Mouse (Mus musculus): ENCODE measurements around the gene Eftud2. TPM values are rescaled to one million over a fixed set of nuclear protein-coding genes. Genes with fewer than 3 reads are reported as not detected.

The Eftud2 gene
- polyA plus RNA-seq, 1 experiment: 89.9 TPM

DNA sequence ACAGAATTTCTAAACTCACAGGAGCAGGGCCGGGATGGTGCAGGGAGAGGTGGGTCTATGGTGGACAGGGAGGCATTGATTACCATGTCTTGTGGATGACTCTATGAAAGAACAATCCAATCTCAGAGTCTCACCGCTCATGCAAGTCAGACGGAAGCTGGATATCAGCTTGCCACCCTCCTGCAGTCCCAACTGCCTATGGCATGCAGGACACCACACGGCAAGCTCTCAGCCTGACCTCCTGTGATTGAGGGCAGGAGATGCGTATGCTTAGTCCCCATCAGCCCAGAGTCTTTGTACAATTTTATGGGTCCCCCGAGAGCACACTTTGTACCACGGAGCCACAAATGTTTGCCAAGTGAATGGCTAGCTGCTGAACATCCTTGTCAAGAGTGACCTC, 22.9 kb upstream of the Eftud2 start:
- peak in 1 of 2 experiments; percentile 4 for DNase-seq
- TF ChIP-seq CTCF (IDR thresholded peaks at IDR 0.05; ENCODE audit: borderline replicate concordance, insufficient read depth, low read depth, low read length) (no peak), POLR2A (IDR thresholded peaks at IDR 0.05; ENCODE audit: borderline replicate concordance, insufficient read depth, low read length) (no peak)
- Histone ChIP-seq H3K27me3 (ENCODE audit: control insufficient read depth, insufficient read depth, low read length) (no peaks in the 10 kb centered on the region), H3K4me3 (replicated peaks; ENCODE audit: insufficient read depth, low read depth, low read length) (no peak overlapping the region), H3K4me1 (ENCODE audit: control insufficient read depth, insufficient read depth, low read length) (peaks cover 6% of the 10 kb centered on the region; the same call in 1 of the 2 replicates), H3K27ac (ENCODE audit: insufficient read depth, low read length) (no peak overlapping the region)
- WGBS: 79% methylated on average over 7 of the region's 7 CpGs

DNA sequence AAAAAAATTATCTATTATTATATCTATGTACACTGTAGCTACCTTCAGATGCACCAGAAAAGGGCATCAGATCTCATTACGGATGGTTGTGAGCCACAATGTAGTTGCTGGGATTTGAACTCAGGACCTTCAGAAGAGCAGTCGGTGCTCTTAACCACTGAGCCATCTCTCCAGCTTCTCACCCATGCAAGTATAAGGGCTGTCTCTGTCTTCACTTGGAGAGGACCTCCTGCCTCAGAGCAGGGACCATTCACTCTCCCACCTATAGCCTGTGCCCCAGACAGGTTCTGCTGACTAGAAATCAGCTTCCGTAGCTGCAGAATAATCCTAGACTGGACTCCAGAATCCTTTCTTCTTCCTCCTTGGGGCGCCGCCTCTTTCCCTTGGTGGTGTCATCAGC, 21.3 kb upstream of the Eftud2 start:
- H3K4me3 ChIP-seq (replicated peaks; ENCODE audit: insufficient read depth, low read depth, low read length): no peak overlapping the region
- TF ChIP-seq POLR2A (IDR thresholded peaks at IDR 0.05; ENCODE audit: borderline replicate concordance, insufficient read depth, low read length) (no peak), CTCF (IDR thresholded peaks at IDR 0.05; ENCODE audit: borderline replicate concordance, insufficient read depth, low read depth, low read length) (no peak)
- H3K27ac ChIP-seq (ENCODE audit: insufficient read depth, low read length): no peak overlapping the region
- H3K27me3 ChIP-seq (ENCODE audit: control insufficient read depth, insufficient read depth, low read length): no peaks in the 10 kb centered on the region
- WGBS: 95% methylated on average over 5 of the region's 5 CpGs
- peaks cover 12% of the 10 kb centered on the region; the same call in 1 of the 2 replicates for H3K4me1 ChIP-seq (ENCODE audit: control insufficient read depth, insufficient read depth, low read length)
- DNase-seq: no peak

DNA sequence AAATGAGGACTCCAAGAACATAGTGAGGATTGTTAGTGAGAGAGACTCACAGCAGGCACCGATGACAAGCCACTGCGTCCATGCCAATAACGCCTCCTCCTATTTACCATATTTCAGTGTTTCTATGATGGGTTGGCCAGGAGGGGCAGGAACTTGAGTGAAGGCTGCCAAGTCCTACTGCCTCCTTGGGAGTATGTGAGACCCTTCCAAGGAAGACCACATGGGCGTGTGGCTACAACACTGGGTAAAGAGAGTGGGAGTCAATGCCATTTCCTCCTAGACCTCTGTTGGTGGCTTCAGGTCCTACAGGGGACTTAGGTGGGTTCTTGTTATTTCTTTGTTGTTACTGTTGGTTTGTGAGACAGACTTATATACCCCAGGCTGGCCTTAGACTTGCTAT, 20.4 kb upstream of the Eftud2 start:
- Histone ChIP-seq H3K4me3 (replicated peaks; ENCODE audit: insufficient read depth, low read depth, low read length) (no peak overlapping the region), H3K27ac (ENCODE audit: insufficient read depth, low read length) (no peak overlapping the region), H3K27me3 (ENCODE audit: control insufficient read depth, insufficient read depth, low read length) (no peaks in the 10 kb centered on the region), H3K4me1 (ENCODE audit: control insufficient read depth, insufficient read depth, low read length) (peaks cover 12% of the 10 kb centered on the region; the same call in 1 of the 2 replicates)
- TF ChIP-seq POLR2A (IDR thresholded peaks at IDR 0.05; ENCODE audit: borderline replicate concordance, insufficient read depth, low read length) (no peak), CTCF (IDR thresholded peaks at IDR 0.05; ENCODE audit: borderline replicate concordance, insufficient read depth, low read depth, low read length) (no peak)
- no peak for DNase-seq
- WGBS: 17% methylated on average over 4 of the region's 4 CpGs

DNA sequence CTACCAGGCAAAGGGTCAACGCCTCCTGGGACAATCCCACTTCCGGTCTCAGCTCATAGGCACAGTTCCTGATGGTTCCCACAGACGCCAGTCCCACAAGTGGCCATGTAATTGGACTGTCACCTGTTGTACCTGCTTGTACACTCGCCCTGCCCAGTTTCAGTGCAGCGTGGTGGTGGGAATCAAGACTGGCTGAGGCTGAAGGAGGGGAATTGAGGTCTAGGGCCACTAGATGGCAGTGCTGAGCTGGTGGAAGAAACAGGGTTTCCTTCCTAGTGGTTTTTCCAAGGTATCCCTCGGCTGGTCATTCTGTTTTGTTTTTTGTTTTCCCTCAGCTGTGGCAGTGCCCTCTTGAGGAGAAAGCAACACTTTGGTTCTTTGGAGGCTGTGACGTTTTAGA, 20.0 kb upstream of the Eftud2 start, which contains the start of gene Gfap:
Gfap (minus strand) TSS at position 150 of the 400 bp plus-strand sequence.
- Histone ChIP-seq H3K27me3 (ENCODE audit: control insufficient read depth, insufficient read depth, low read length) (no peaks in the 10 kb centered on the region), H3K4me3 (replicated peaks; ENCODE audit: insufficient read depth, low read depth, low read length) (no peak within 1 kb of the TSS), H3K4me1 (ENCODE audit: control insufficient read depth, insufficient read depth, low read length) (peaks cover 12% of the 10 kb centered on the region; the same call in 1 of the 2 replicates), H3K27ac (ENCODE audit: insufficient read depth, low read length) (no peak within 1 kb of the TSS)
- 10% methylated on average over 7 of the region's 7 CpGs for WGBS
- DNase-seq: peak; percentile 77 to 87
- TF ChIP-seq CTCF (IDR thresholded peaks at IDR 0.05; ENCODE audit: borderline replicate concordance, insufficient read depth, low read depth, low read length) (peak; percentile 95), POLR2A (IDR thresholded peaks at IDR 0.05; ENCODE audit: borderline replicate concordance, insufficient read depth, low read length) (no peak)

DNA sequence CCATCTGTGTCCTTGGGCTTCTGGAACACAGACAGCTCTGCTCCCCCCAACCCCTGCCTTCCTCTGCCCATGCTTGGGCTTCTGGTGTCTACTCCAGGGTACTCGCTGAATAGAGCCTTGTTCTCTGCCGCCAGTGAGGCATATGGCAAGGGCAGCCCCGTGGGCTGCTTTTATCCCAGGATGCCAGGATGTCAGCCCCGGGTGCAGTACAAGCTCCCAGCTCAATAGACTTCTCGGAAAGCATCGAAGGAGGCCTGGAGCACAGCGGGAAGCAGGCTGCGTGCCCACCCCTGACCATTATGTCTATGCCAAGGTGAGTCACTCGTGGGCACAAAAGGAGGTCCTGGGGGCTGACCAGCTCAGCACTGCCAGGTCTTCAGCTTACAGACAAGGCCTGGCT, 17.6 kb upstream of the Eftud2 start:
- TF ChIP-seq POLR2A (IDR thresholded peaks at IDR 0.05; ENCODE audit: borderline replicate concordance, insufficient read depth, low read length) (no peak), CTCF (IDR thresholded peaks at IDR 0.05; ENCODE audit: borderline replicate concordance, insufficient read depth, low read depth, low read length) (no peak)
- peak overlapping the region; percentile 24; the same call in 1 of the 2 replicates for H3K27ac ChIP-seq (ENCODE audit: insufficient read depth, low read length)
- no peak overlapping the region for H3K4me3 ChIP-seq (replicated peaks; ENCODE audit: insufficient read depth, low read depth, low read length)
- 8% methylated on average over 9 of the region's 9 CpGs for WGBS
- no peaks in the 10 kb centered on the region for H3K27me3 ChIP-seq (ENCODE audit: control insufficient read depth, insufficient read depth, low read length)
- peak; percentile 82 to 87 for DNase-seq
- H3K4me1 ChIP-seq (ENCODE audit: control insufficient read depth, insufficient read depth, low read length): peaks cover 12% of the 10 kb centered on the region; the same call in 1 of the 2 replicates

DNA sequence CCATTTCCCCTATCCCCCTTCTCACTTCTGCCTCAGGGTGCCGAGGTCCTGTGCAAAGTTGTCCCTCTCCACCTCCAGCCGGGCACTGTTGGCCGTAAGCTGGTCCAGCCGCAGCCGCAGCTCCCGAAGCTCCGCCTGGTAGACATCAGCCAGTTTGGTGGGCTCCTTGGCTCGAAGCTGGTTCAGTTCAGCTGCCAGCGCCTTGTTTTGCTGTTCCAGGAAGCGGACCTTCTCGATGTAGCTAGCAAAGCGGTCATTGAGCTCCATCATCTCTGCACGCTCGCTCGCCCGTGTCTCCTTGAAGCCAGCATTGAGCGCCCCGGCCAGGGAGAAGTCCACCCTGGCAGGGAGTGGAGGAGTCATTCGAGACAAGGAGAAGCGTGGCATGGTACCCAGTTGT, 15.9 kb upstream of the Eftud2 start:
- Histone ChIP-seq H3K4me3 (replicated peaks; ENCODE audit: insufficient read depth, low read depth, low read length) (no peak overlapping the region), H3K27ac (ENCODE audit: insufficient read depth, low read length) (no peak overlapping the region)
- 57% methylated on average over 20 of the region's 20 CpGs for WGBS

DNA sequence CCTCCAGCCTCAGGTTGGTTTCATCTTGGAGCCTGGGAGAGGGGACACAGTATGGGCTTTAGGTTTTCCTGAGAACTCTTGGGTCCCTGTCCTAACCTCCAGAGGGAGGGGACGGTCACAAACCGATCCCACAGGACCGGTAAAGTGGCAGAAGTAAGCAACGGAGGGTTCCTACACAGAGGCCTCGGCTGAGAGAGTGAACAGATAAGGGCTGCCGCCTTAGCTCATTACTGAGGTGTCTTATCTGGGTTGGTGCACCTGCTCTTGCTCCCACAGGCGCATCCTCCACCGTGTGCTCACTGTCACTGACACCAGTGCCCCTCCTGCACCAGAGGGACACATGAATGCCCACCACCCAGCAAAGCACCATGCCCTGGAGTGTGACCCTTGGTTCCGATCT, 15.0 kb upstream of the Eftud2 start:
- Histone ChIP-seq H3K4me3 (replicated peaks; ENCODE audit: insufficient read depth, low read depth, low read length) (no peak overlapping the region), H3K4me1 (ENCODE audit: control insufficient read depth, insufficient read depth, low read length) (peaks cover 9% of the 10 kb centered on the region; the same call in 1 of the 2 replicates), H3K27me3 (ENCODE audit: control insufficient read depth, insufficient read depth, low read length) (no peaks in the 10 kb centered on the region), H3K27ac (ENCODE audit: insufficient read depth, low read length) (no peak overlapping the region)
- DNase-seq: no peak
- TF ChIP-seq POLR2A (IDR thresholded peaks at IDR 0.05; ENCODE audit: borderline replicate concordance, insufficient read depth, low read length) (no peak), CTCF (IDR thresholded peaks at IDR 0.05; ENCODE audit: borderline replicate concordance, insufficient read depth, low read depth, low read length) (no peak)
- 92% methylated on average over 9 of the region's 9 CpGs for WGBS

More for the DNA sequence above, 15.9 kb upstream of the Eftud2 start:
- no peak for TF ChIP-seq CTCF (IDR thresholded peaks at IDR 0.05; ENCODE audit: borderline replicate concordance, insufficient read depth, low read depth, low read length)
- TF ChIP-seq POLR2A (IDR thresholded peaks at IDR 0.05; ENCODE audit: borderline replicate concordance, insufficient read depth, low read length): no peak
- no peak for DNase-seq
- peaks cover 12% of the 10 kb centered on the region; the same call in 1 of the 2 replicates for H3K4me1 ChIP-seq (ENCODE audit: control insufficient read depth, insufficient read depth, low read length)
- no peaks in the 10 kb centered on the region for H3K27me3 ChIP-seq (ENCODE audit: control insufficient read depth, insufficient read depth, low read length)

DNA sequence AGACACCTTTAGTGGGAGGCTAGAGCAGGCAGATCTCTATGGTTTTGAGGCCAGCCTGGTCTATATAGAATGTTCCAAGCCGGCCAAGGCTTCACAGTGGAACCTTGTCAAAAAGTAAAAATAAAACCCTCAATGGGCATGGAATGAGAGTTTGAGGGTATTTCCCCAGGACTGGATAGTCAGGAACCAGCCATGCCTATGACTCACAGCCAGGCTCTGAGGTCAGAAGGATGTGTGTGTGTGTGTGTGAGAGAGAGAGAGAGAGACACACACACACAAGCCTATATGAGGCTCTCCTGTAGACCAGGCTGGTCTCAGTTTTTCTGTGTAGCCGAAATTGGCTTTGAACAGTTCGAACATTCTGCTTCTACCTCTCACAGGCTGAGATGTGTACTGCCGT, 13.9 kb upstream of the Eftud2 start:
- H3K4me3 ChIP-seq (replicated peaks; ENCODE audit: insufficient read depth, low read depth, low read length): no peak overlapping the region
- 93% methylated on average over 4 of the region's 4 CpGs for WGBS
- TF ChIP-seq CTCF (IDR thresholded peaks at IDR 0.05; ENCODE audit: borderline replicate concordance, insufficient read depth, low read depth, low read length) (no peak), POLR2A (IDR thresholded peaks at IDR 0.05; ENCODE audit: borderline replicate concordance, insufficient read depth, low read length) (no peak)
- no peak overlapping the region for H3K27ac ChIP-seq (ENCODE audit: insufficient read depth, low read length)
- peaks cover 9% of the 10 kb centered on the region; the same call in 1 of the 2 replicates for H3K4me1 ChIP-seq (ENCODE audit: control insufficient read depth, insufficient read depth, low read length)
- DNase-seq: no peak
- H3K27me3 ChIP-seq (ENCODE audit: control insufficient read depth, insufficient read depth, low read length): no peaks in the 10 kb centered on the region
